Mouse (Mus musculus): ENCODE measurements at regions not wholly inside any gene's neighbourhood (a gene's known extent, or its start where the extent isn't known, plus 50 kb on each side); places are given as distances from the start of the nearest gene placed in this dataset.
"Not testable (repeated sequence)": the region's sequence is repeated elsewhere in the genome, so short reads cannot be mapped to it uniquely, and the experiment has no call there.

GRCm38 (mm10) chr8:4934551-4934950, 155.2 kb upstream of the Shcbp1 start:
- H3K27ac ChIP-seq, result no peak overlapping the region
- H3K4me3 ChIP-seq (replicated peaks), result no peak overlapping the region
- H3K27me3 ChIP-seq (replicated peaks), result no peaks in the 10 kb centered on the region
- no peak overlapping the region for H3K9ac ChIP-seq
- no peaks in the 10 kb centered on the region for H3K9me3 ChIP-seq
- H3K36me3 ChIP-seq, result no peaks in the 10 kb centered on the region
- no peaks in the 10 kb centered on the region for H3K4me1 ChIP-seq
- no peak for ATAC-seq (ENCODE audit: insufficient read depth, low FRiP score, low read depth)
- H3K4me2 ChIP-seq, result no peak overlapping the region

GRCm38 (mm10) chr8:4934035-4934434, 154.7 kb upstream of the Shcbp1 start:
- Histone ChIP-seq H3K36me3 (no peaks in the 10 kb centered on the region), H3K9ac (no peak overlapping the region), H3K4me3 (replicated peaks) (no peak overlapping the region), H3K27ac (no peak overlapping the region), H3K9me3 (no peaks in the 10 kb centered on the region), H3K4me2 (no peak overlapping the region), H3K4me1 (no peaks in the 10 kb centered on the region), H3K27me3 (replicated peaks) (no peaks in the 10 kb centered on the region)
- ATAC-seq (ENCODE audit: insufficient read depth, low FRiP score, low read depth), result no peak
- 62% methylated on average over 2 of the region's 2 CpGs for WGBS

- no peak for ATAC-seq (ENCODE audit: insufficient read depth, low FRiP score, low read depth)
- Histone ChIP-seq H3K4me1 (no peaks in the 10 kb centered on the region), H3K4me3 (replicated peaks) (no peak overlapping the region), H3K36me3 (no peaks in the 10 kb centered on the region), H3K9ac (no peak overlapping the region), H3K4me2 (no peak overlapping the region), H3K9me3 (no peaks in the 10 kb centered on the region), H3K27me3 (replicated peaks) (no peaks in the 10 kb centered on the region), H3K27ac (no peak overlapping the region)
Observed at GRCm38 (mm10) chr8:4916447-4916846, 137.1 kb upstream of the Shcbp1 start.

- WGBS, result 85% methylated on average over 2 of the region's 2 CpGs
- no peaks in the 10 kb centered on the region for H3K36me3 ChIP-seq
- H3K27ac ChIP-seq, result no peak overlapping the region
- H3K9me3 ChIP-seq, result no peaks in the 10 kb centered on the region
- no peak overlapping the region for H3K4me2 ChIP-seq
- ATAC-seq (ENCODE audit: insufficient read depth, low FRiP score, low read depth), result no peak
- H3K27me3 ChIP-seq (replicated peaks), result no peaks in the 10 kb centered on the region
- no peaks in the 10 kb centered on the region for H3K4me1 ChIP-seq
- no peak overlapping the region for H3K4me3 ChIP-seq (replicated peaks)
- no peak overlapping the region for H3K9ac ChIP-seq
Observed at GRCm38 (mm10) chr8:4895046-4895445, 115.7 kb upstream of the Shcbp1 start.

- H3K4me3 ChIP-seq (replicated peaks); ATAC-seq (ENCODE audit: insufficient read depth, low FRiP score, low read depth); H3K27ac ChIP-seq; H3K4me1 ChIP-seq; H3K9me3 ChIP-seq; H3K4me2 ChIP-seq; H3K36me3 ChIP-seq; H3K9ac ChIP-seq; H3K27me3 ChIP-seq (replicated peaks): not testable (repeated sequence)
- 69% methylated on average over 7 of the region's 7 CpGs for WGBS
Observed at GRCm38 (mm10) chr8:4868761-4869160, 89.4 kb upstream of the Shcbp1 start.

GRCm38 (mm10) chr8:4839087-4839486, 59.7 kb upstream of the Shcbp1 start:
- no peak overlapping the region for H3K4me3 ChIP-seq (replicated peaks)
- H3K27me3 ChIP-seq (replicated peaks), result no peaks in the 10 kb centered on the region
- H3K9me3 ChIP-seq, result no peaks in the 10 kb centered on the region
- H3K9ac ChIP-seq, result no peak overlapping the region
- H3K4me2 ChIP-seq, result no peak overlapping the region
- 75% methylated on average over 3 of the region's 3 CpGs for WGBS
- no peak overlapping the region for H3K27ac ChIP-seq
- peak; percentile 51; the same call in 1 of the 2 replicates for ATAC-seq (ENCODE audit: insufficient read depth, low FRiP score, low read depth)
- H3K36me3 ChIP-seq, result no peaks in the 10 kb centered on the region
- no peaks in the 10 kb centered on the region for H3K4me1 ChIP-seq

- H3K9me3 ChIP-seq, result no peaks in the 10 kb centered on the region
- H3K27ac ChIP-seq, result peak overlapping the region; percentile 51; the same call in 1 of the 2 replicates
- no peak overlapping the region for H3K4me3 ChIP-seq (replicated peaks)
- no peaks in the 10 kb centered on the region for H3K36me3 ChIP-seq
- H3K4me1 ChIP-seq, result no peaks in the 10 kb centered on the region
- no peak overlapping the region for H3K9ac ChIP-seq
- H3K27me3 ChIP-seq (replicated peaks), result no peaks in the 10 kb centered on the region
- no peak overlapping the region for H3K4me2 ChIP-seq
- no peak for ATAC-seq (ENCODE audit: insufficient read depth, low FRiP score, low read depth)
Observed at GRCm38 (mm10) chr8:4838527-4838926, 59.2 kb upstream of the Shcbp1 start.

- Histone ChIP-seq H3K27me3 (replicated peaks) (no peaks in the 10 kb centered on the region), H3K4me1 (no peaks in the 10 kb centered on the region), H3K36me3 (no peaks in the 10 kb centered on the region), H3K9ac (no peak overlapping the region), H3K4me3 (replicated peaks) (no peak overlapping the region), H3K4me2 (no peak overlapping the region), H3K9me3 (no peaks in the 10 kb centered on the region), H3K27ac (no peak overlapping the region)
- 55% methylated on average over 2 of the region's 2 CpGs for WGBS
- peak; percentile 80 for ATAC-seq (ENCODE audit: insufficient read depth, low FRiP score, low read depth)
Observed at GRCm38 (mm10) chr8:4837719-4838118, 58.4 kb upstream of the Shcbp1 start.

GRCm38 (mm10) chr8:4836651-4837050, 57.3 kb upstream of the Shcbp1 start:
- 73% methylated on average over 2 of the region's 2 CpGs for WGBS
- ATAC-seq (ENCODE audit: insufficient read depth, low FRiP score, low read depth), result no peak
- Histone ChIP-seq H3K9ac (no peak overlapping the region), H3K27ac (no peak overlapping the region), H3K36me3 (no peaks in the 10 kb centered on the region), H3K9me3 (no peaks in the 10 kb centered on the region), H3K27me3 (replicated peaks) (no peaks in the 10 kb centered on the region), H3K4me1 (no peaks in the 10 kb centered on the region), H3K4me2 (no peak overlapping the region), H3K4me3 (replicated peaks) (no peak overlapping the region)
